24 mouse cellular contexts compared by ENCODE assay signal in the genomic region with DNA sequence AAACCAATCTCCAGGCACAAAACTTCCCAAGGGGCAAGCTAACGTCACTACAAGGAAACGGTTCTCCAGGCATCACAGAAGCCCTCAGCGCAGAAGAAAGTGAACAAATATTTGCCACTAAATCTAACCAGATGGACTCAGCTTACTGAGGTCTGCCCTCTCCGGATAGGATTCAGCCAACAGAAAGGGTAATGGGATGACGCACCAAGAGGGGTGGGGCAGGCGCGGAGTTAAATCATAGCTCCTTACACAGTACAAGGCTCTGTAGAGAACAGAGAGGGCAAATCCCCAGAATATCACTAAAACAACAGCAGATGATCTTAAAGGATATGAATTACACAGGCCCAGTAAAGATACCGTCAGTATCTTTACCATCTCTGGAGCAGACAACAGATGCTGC. TPM values are rescaled to one million over a fixed set of nuclear protein-coding genes. Genes with fewer than 3 reads are reported as not detected.
"Had no signal": no experiment of that assay in that cellular context is flagged by ENCODE, and none has a peak within 500 bp of the region (broad histone marks: within the 10 kb centered on the region; RNA-seq: fewer than 3 reads in every experiment).

No protein-coding gene starts in this region.

- DNase-seq: liver; liver, embryonic 13.5 days; liver, postnatal 0 days; lung, adult 2 months; right cerebral cortex, postnatal 14 days; thymus, adult 18-20 months; thymus, postnatal 25 days; thymus, postnatal 4 days had no signal

- H3K4me3 ChIP-seq: liver, embryonic 13.5 days; liver, embryonic 15.5 days; lung, embryonic 15.5 days; megakaryocyte, embryonic 14.5 days; midbrain, embryonic 13.5 days; midbrain, embryonic 15.5 days; neural tube, embryonic 12.5 days; stomach, embryonic 15.5 days had no signal

- H3K9me3 ChIP-seq: liver, embryonic 13.5 days; liver, embryonic 15.5 days; lung, embryonic 15.5 days; megakaryocyte, embryonic 14.5 days; midbrain, embryonic 13.5 days; midbrain, embryonic 15.5 days; neural tube, embryonic 12.5 days; stomach, embryonic 15.5 days had no signal

- H3K9ac ChIP-seq: liver, embryonic 13.5 days; liver, embryonic 15.5 days; liver, postnatal 0 days; lung, embryonic 15.5 days; midbrain, embryonic 13.5 days; midbrain, embryonic 15.5 days; neural tube, embryonic 12.5 days; stomach, embryonic 15.5 days had no signal

- H3K27me3 ChIP-seq: liver, embryonic 13.5 days; liver, embryonic 15.5 days; lung, embryonic 15.5 days; megakaryocyte, embryonic 14.5 days; midbrain, embryonic 13.5 days; midbrain, embryonic 15.5 days; neural tube, embryonic 12.5 days; stomach, embryonic 15.5 days had no signal

- ATAC-seq: liver, postnatal 0 days; midbrain, embryonic 13.5 days; midbrain, embryonic 15.5 days had no signal

- H3K27ac ChIP-seq: liver, embryonic 13.5 days; liver, embryonic 15.5 days; lung, embryonic 15.5 days; macrophage; midbrain, embryonic 13.5 days; midbrain, embryonic 15.5 days; neural tube, embryonic 12.5 days; stomach, embryonic 15.5 days had no signal

- H3K4me2 ChIP-seq: liver, embryonic 11.5 days; liver, embryonic 13.5 days; liver, embryonic 15.5 days; lung, embryonic 15.5 days; midbrain, embryonic 13.5 days; midbrain, embryonic 15.5 days; neural tube, embryonic 12.5 days; stomach, embryonic 15.5 days had no signal

RNA-seq across cellular contexts. Expression of gene 9530003J23Rik, which starts 20.2 kb away (rescaled TPM):
- total RNA-seq: megakaryocyte progenitor cell, adult 5-6 weeks; midbrain, postnatal 0 days; monocyte, adult 5-6 weeks; neutrophil, adult 5-6 weeks had no signal
- polyA plus RNA-seq: liver, embryonic 11.5 days; liver, embryonic 13.5 days; liver, embryonic 15.5 days; liver, postnatal 0 days; lung, embryonic 15.5 days; macrophage; midbrain, embryonic 13.5 days; midbrain, embryonic 15.5 days; neural tube, embryonic 12.5 days; neural tube, embryonic 14.5 days; spleen, adult 2 months; stomach, embryonic 15.5 days; urinary bladder, adult 2 months had no signal
